Mouse (Mus musculus): ENCODE data around the gene Ctsh.
"Not testable (repeated sequence)": the region's sequence is repeated elsewhere in the genome, so short reads cannot be mapped to it uniquely, and the experiment has no call there.

The Ctsh gene

GRCm38 (mm10) chr9:90059828-90060573 is 6.0 kb downstream of the Ctsh start:
- no peak for DNase-seq (ENCODE audit: low spot score)

- DNase-seq (ENCODE audit: low spot score) = no peak
Observed at GRCm38 (mm10) chr9:90060574-90060875, 6.6 kb downstream of the Ctsh start.

GRCm38 (mm10) chr9:90060932-90061331 is 7.0 kb downstream of the Ctsh start:
- DNase-seq (ENCODE audit: low spot score) = not testable (repeated sequence)

- DNase-seq (ENCODE audit: low spot score) = no peak
Observed at GRCm38 (mm10) chr9:90067341-90067740, 13.4 kb downstream of the Ctsh start.

- no peak for DNase-seq (ENCODE audit: low spot score)
Observed at GRCm38 (mm10) chr9:90068786-90069185, 14.8 kb downstream of the Ctsh start.

GRCm38 (mm10) chr9:90069485-90069884 is 15.5 kb downstream of the Ctsh start:
- DNase-seq (ENCODE audit: low spot score) = no peak

GRCm38 (mm10) chr9:90070174-90070573 is 16.2 kb downstream of the Ctsh start:
- no peak for DNase-seq (ENCODE audit: low spot score)

- DNase-seq (ENCODE audit: low spot score) = no peak
Observed at GRCm38 (mm10) chr9:90075336-90075735, 21.4 kb downstream of the Ctsh start.

GRCm38 (mm10) chr9:90076131-90076530 is 22.2 kb downstream of the Ctsh start:
- DNase-seq (ENCODE audit: low spot score) = no peak

- DNase-seq (ENCODE audit: low spot score) = peak; percentile 71
Observed at GRCm38 (mm10) chr9:90076849-90077461, 23.0 kb downstream of the Ctsh start.

- not testable (repeated sequence) for DNase-seq (ENCODE audit: low spot score)
Observed at GRCm38 (mm10) chr9:90081961-90082360, 28.0 kb downstream of the Ctsh start.

- DNase-seq (ENCODE audit: low spot score) = no peak
Observed at GRCm38 (mm10) chr9:90082992-90083391, 29.0 kb downstream of the Ctsh start.

- DNase-seq (ENCODE audit: low spot score) = no peak
Observed at GRCm38 (mm10) chr9:90084152-90084551, 30.2 kb downstream of the Ctsh start.

GRCm38 (mm10) chr9:90084766-90085468 is 31.0 kb downstream of the Ctsh start:
- no peak for DNase-seq (ENCODE audit: low spot score)

GRCm38 (mm10) chr9:90087906-90088485 is 34.0 kb downstream of the Ctsh start:
- DNase-seq (ENCODE audit: low spot score) = no peak

- no peak for DNase-seq (ENCODE audit: low spot score)
Observed at GRCm38 (mm10) chr9:90089339-90090104, 35.6 kb downstream of the Ctsh start.

GRCm38 (mm10) chr9:90098934-90099333 is 45.0 kb downstream of the Ctsh start:
- no peak for DNase-seq (ENCODE audit: low spot score)

- peak; percentile 61 for DNase-seq (ENCODE audit: low spot score)
Observed at GRCm38 (mm10) chr9:90100760-90101159, 46.8 kb downstream of the Ctsh start.

GRCm38 (mm10) chr9:90105462-90105861 is 51.5 kb downstream of the Ctsh start:
- no peak for DNase-seq (ENCODE audit: low spot score)

GRCm38 (mm10) chr9:90106915-90107314 is 53.0 kb downstream of the Ctsh start:
- DNase-seq (ENCODE audit: low spot score) = no peak

GRCm38 (mm10) chr9:90108272-90108671 is 54.3 kb downstream of the Ctsh start:
- no peak for DNase-seq (ENCODE audit: low spot score)

- no peak for DNase-seq (ENCODE audit: low spot score)
Observed at GRCm38 (mm10) chr9:90109386-90109785, 55.4 kb downstream of the Ctsh start.
